Mouse (Mus musculus) mature B cell (primary cell): Measurements from ENCODE around the gene Yju2.

ENCODE experiments used
- in situ Hi-C: fragments of 300-500 bp; cut with MboI; formaldehyde crosslinking; loops from 2 replicates; pipeline ENCODE4 v1.14.3; 2019

Gene Yju2

DNA sequence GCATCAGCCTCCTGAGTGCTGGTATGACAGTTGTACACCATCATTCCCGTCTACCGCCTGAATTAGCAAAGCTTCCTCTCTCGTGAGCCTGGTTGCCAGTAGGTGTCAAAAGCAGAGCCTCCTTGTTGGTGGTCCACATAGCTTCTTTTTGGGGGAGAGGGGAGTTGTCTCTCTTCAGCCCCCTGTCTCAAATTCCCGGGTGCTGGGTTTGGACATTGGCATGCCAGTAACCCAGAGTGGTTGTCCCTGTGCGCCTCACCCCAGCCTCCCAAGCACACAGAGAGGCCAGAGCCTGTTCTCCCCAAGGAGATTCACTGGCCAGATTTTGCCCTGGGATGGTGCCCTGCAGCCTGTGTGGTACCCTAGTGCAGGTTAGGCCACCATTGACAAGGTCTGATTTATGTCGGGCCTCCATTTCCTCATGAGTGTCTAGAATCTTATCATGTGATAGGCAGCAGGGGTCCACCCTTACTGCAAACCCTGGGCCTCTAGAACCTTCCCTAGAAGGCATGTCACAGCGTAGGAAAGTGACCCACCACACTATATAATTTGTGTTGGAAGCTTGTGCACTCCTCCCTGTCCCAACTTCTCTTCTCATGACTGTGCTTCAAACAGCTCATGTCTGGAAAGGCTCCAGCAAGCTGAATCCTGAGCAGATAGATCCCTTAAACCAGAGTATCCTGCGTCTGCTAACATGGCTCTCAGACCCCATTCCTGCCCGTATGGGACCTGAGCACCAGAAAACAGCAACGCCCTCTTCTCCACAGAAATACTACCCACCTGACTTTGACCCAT lies 1.2 kb downstream of the Yju2 start:
- in situ Hi-C loops, result loop anchor here (25.0 kb wide), 1 partner anchor 248 kb away; the partner anchor contains the start of gene Pot1b

DNA sequence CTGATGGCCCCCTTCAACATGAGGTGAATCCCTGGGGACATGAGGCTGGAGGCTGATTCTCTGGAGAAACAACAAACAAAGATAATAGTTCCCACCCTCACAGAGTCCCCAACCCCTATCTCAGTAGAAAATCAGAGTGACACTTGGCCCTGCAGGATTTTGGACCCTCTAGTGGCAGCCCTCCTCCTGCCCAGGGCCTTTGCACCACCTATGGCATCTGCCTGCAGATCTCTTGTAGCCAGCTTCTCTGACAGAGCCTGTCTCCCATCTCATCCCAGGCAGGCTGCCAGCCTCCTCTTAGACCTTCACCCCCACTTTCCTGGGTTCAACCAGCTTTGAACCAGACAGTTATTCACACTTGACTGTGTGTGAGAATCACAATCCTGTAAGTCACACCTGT lies 1.9 kb downstream of the Yju2 start:
- in situ Hi-C loops, result loop anchor here (25.0 kb wide), 1 partner anchor 248 kb away; the partner anchor contains the start of gene Pot1b

DNA sequence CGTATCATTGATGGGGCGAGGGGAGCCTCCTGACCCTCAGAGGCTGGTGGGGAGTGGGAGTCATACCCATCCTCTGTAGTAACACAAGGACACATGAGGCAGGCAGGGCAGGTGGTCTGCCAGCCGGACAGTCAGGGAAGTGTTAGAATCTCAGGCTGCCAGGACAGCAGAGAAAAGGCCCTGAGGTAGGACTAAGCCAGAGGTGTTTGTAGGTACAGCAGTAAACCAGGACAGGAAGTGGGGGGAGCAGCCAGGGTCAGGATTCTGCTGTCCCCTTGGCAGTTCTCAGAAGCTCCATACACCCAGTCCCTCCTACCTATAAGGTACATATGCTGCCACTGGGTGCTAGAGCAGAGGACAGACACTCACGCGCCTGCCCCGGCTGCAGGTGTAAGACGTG lies 2.7 kb downstream of the Yju2 start:
- in situ Hi-C loops, result loop anchor here (25.0 kb wide), 1 partner anchor 249 kb away; the partner anchor contains the start of gene Pot1b

DNA sequence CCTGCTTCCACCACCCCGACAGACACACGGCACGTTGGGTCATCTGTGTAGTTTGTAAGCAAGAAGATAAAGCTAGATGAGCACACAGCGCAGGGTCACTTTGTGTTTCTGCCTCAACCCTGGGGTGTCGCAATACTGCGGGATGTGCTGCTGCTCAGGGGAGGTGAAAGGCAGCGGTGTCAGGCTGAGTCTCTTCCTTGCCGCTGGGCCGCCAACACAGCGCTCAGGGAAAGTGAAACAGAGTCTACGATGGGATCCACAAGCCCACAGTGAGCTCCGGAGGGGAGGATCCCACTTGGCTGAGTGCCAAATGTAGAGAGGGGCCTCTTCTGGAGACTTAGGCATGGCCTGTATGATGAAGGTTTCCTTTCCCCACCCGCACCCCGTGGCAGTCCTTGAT lies 4.3 kb downstream of the Yju2 start:
- in situ Hi-C loops, result loop anchor here (25.0 kb wide), 1 partner anchor 251 kb away; the partner anchor contains the start of gene Pot1b

DNA sequence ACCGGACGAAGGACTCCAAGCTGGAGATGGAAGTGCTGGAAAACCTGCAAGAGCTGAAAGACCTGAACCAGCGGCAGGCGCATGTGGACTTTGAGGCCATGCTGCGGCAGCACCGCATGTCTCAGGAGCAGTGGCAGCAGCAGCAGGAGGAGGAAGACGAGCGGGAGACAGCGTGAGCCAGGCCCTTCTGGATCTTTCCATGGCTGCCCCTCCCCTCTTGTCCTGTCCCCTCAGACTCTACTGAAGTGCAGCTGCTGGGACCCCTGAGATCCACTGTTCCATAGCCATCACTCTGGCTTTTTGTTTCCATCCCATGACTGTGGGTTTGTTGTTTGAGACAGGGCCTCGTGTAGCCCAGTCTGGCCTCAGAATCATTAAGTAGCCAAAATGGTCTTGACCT lies 5.6 kb downstream of the Yju2 start:
- in situ Hi-C loops, result loop anchor here (25.0 kb wide), 1 partner anchor 252 kb away; the partner anchor contains the start of gene Pot1b

DNA sequence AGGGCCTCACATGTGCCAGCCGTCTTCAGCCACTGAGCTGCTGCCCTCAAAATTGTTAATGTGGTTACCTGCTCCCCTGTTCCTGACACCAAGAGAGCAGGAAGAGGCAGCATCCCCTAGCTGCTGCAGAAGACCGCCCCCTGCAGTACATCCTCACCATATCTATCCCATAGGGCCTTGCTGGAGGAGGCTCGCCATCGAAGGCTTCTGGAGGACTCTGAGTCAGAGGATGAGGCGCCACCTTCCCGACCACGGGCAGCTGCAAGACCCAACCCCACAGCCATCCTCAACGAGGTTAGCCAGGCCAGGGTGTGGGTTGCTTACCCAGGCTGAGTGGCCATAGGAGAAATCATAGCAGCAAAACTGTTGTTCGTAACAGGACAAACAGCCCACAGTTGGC lies 6.1 kb downstream of the Yju2 start:
- in situ Hi-C loops, result loop anchor here (25.0 kb wide), 1 partner anchor 253 kb away; the partner anchor contains the start of gene Pot1b

DNA sequence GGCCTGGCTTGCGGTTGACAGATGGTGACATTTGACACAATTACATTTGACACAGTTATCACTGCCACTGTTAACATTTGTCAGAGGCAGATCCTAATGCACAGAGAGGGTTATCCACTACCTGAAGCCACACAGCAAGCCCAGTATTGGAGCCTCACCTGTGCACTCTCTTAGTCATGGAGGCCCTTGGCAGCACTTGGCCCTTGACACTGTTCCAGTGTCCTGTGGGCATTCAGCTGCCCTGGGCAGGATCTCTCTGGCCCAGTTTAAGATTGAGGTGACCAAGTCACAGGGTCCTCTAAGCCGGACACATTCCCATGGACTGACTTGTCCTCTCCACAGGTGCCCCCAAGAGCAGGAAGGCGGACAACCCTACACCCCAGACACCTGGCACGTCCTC lies 8.3 kb downstream of the Yju2 start:
- in situ Hi-C loops, result loop anchor here (25.0 kb wide), 1 partner anchor 255 kb away; the partner anchor contains the start of gene Pot1b

DNA sequence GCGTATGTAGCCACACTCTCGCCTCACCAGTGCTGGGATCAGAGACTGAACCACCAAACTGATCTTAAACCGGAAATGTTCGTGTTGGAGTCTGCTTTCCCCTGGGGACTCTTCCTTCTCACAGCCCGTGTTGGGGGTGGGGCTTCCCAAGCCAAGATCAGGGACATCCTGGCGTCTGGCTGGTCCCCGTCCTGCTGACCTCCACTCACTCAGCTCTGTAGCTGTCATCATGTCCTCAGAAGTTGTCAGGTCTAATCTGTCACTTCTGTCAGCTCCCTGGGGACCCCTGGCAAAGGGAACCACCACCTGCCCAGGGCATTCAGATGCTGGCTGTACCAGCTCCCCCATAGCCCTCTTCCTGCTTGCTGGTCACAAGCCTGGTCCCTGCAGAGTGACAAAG lies 9.3 kb downstream of the Yju2 start:
- in situ Hi-C loops, result loop anchor here (25.0 kb wide), 1 partner anchor 256 kb away; the partner anchor contains the start of gene Pot1b

DNA sequence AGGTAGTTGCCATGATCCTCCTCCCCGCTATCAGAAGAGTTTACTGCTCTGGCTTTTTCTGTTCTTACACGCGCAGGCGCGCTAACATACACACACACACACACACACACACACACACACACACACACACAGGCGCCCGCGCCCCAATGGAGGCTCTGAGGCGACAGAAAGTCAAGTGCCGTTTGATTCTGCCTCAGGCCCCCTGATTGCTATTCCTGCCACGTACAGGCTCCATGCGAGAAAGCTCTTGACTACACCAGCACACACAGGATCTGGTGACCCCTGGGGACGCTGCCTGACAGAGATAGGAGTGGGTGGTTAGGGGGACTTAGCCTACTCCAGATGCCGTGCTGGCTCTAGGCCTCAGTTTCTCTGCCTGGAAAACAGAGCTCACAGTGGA lies 10.7 kb downstream of the Yju2 start:
- in situ Hi-C loops, result loop anchor here (25.0 kb wide), 1 partner anchor 257 kb away; the partner anchor contains the start of gene Pot1b

DNA sequence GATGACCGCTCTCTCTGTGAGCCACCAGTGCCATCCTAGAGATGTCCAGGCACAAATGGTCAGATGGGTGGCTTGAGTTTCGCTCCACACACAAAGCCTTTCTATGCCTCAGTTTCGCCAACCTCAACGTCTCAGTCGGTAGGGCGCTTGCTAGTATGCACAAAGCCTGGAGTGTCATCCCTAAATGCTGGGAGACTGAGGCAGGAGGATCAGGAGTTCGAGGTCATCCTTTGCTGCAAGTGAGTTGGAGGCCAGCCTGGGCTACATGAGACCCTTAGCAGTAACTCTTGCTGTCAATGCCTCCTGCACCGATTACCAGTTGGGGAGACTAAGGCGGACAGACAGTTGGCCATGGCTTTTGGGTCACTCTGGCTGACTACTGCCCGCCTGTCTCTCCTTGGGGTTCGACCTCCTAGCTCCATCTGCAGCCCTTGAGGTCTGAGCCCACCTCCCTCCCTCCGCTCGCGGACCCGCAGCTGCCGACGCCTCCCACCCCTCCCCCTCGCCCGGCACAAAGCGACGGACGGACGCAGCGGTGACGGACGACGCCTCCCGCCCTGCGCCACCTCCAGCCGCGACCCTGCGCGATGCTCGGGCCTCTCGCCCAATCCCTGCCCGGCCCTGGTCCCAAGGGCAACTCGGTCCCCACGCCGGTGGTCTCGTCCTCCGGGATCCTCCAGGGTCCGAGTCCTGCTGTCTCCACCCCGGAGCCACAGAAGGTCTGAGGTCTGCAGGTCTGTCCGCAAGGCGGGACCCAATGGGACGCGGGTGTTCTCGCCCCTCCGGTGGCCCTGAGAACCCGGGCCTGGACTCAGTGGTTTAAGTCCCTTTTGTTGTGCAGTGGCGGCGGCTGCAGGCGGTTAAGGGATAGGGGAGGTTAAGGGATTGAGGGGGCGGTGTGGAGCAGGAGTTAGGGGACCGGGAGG lies 11.3 kb downstream of the Yju2 start, which contains the start of gene Shd:
TSS of gene Shd (plus strand) at position 502 of the 926 bp plus-strand sequence.
- in situ Hi-C loops, result loop anchor here (25.0 kb wide), 1 partner anchor 258 kb away; the partner anchor contains the start of gene Pot1b

DNA sequence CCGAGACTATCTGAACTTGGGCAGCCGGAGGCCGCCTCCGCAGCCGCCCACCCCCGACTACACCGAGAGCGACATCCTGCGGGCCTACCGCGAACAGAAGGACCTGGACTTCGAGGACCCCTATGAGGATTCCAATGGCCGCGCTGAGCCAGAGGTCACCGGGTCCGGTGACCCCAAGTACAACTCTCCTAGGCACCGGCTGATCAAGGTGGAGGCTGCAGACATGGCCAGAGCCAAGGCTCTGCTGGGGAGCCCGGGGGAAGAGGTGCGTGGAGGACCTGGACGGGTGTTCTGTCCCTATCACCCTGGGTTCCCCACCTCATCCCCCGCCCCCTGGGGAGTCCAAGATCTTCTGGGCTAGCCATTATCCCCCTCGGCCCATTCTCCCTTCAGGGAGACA lies 12.6 kb downstream of the Yju2 start:
- in situ Hi-C loops, result loop anchor here (25.0 kb wide), 1 partner anchor 259 kb away; the partner anchor contains the start of gene Pot1b

DNA sequence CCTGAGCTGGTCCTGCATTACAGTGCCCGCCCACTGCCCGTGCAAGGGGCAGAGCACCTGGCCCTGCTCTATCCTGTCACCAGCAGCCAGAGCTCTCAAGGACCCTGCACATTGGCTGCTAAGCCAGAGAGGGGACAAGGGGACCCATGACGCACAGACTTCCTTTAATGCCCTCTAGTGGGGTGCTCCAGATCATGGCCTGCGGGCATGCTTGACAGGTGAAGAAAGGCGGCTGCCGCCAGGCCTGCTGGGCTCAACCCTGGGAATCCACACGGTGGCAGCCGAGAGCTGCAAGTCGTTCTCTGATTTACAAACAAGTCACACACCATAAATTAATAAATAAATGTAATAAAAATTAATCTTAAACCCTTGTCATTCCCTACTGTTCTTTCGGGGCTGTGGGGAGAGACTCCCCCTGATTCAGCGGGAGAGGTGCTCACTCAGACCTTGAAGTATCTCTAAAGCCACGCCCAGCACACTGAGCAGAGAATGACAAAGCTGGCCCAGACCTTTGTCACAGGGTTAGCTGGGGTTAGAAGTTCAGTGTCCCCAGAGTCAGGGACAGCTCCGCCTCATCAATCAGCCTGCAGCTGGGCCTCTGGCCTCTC lies 17.5 kb downstream of the Yju2 start:
- in situ Hi-C loops, result no loop called here

DNA sequence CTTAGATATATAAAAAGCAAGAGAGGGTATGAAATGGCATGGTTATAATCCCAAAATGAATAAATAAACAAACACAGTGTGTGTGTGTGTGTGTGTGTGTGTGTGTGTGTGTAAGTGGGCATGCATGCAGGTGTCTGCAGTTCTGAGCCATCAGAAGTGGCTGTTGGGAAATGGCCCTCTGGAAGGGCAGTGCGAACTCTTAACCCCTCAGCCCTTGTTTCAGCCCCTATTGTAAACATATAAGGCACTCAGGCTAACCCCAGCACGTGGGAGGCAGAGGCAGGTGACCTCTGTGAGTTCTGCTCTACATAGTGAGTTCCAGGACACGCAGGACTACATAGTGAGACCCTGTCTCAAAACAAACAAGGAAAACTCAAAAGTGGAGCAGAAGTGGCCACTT lies 18.4 kb downstream of the Yju2 start:
- in situ Hi-C loops, result no loop called here

DNA sequence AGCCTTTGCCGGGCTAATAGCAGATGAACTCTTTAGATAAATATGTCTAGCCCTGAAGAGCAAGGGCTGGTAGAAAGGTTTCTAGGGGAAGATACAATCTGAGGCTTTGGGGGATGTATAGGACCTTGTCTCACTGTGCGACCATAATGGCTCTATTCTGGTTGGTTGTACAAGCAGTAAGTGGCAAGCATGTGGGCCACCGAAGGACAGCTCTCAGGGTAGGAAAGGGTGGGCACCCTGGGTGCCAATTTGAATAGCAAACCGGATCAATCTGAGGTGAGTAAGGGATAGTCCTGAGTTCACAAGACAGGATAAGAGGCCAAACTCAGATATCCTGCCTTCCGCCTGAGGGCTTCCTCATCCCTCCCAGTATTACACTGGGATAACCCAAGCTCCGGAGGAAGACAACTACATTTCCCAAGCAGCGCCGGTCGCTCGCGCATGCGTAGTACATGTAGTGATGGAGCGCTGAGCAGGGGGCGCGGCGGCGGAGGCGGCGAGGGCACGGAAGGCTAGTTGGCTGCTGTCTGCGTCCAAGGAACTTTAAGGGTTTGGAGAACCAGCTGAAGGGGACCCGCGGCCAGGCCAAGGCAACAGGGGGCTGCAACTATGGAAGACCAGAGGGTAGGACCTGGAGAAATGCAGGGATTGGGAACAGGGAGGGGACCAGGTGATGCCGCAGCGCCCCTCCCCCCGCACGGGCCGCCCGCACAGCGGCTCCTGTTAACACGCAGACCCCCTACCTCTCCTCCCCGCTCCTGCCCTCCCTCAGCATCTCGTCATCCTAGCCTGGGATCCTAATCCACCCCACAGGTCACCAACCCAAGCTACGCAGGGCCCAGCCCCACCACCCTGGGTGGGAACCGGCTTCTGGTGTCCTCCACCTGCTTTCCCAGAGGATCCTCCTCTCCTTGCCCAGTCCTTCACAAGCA lies 27.4 kb downstream of the Yju2 start, which contains the start of gene Fsd1:
TSS of gene Fsd1 (plus strand) at position 480 of the 932 bp plus-strand sequence.
- in situ Hi-C loops, result no loop called here

DNA sequence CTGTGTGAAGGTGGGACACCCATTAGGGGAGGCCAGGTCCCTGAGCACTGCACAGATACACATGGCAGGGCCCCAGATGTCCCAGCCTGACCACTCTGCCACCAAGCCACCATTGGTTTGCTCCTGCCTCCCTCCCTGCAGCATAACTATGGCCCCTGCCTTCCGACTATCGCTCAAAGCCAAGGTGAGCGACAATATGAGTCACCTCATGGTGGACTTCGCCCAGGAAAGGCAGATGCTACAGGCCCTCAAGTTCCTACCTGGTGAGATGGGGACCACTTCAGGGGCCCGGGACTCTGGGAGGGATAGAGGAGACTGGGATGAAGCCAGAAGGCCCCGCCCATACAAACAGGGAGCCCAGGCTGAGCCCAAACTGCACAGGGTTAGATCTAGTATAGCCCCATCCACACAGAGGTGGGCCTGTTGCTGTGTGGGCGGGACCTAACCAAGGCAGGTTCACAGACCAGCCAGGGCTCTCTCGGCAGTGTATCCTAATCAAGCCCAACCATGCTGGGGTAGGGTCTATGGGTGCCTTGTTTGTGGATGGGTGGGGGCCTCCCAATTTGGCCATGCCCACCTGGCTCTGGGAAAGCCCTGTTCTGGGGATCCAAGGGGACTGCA lies 31.5 kb downstream of the Yju2 start:
- in situ Hi-C loops, result no loop called here

DNA sequence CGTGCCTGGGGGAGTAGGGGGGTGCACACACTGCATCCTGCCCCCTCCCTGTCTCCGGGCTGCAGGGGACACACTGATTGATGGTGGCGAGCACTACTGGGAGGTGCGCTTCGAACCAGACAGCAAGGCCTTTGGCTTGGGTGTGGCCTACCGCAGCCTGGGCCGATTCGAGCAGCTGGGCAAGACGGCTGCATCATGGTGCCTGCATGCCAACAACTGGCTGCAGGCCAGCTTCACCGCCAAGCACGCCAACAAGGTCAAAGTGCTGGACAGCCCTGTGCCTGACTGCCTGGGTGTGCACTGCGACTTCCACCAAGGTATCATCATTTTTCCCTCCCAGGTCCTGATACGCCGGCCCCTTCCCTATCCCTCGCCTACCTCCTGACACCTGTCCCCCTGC lies 37.1 kb downstream of the Yju2 start:
- in situ Hi-C loops, result no loop called here

DNA sequence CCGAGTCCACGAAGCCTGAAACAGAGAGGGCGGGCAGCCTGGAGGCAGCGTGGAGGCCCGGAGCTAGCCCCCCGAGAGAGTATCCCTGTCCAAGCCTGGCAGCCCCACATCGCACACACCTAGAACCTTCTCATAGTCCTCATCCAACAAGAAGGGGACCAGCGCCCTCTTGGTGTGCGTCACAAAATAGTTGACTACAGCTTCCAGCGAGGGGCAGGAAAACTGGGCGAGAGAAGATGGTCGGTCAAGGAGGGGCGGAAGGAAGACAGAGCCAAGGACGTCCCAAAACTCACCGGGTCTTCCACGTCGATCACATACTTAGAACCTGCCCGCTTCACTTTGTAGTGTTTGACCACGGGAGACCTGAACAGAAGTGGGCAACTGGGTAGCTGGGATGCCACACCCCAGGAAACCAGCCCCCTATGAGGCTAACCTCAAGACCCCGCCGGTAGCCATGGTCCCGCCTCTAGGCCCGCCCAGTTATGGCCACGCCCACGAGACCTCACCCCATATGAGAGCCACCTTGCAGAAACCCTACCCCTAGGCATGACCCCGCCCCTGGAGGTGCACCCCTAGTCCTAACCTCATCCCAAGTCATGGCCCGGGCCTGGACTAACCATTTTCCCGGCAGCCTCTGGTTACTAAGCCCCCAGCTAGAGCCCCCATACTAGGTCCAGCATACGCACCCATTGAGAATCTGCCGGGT lies 41.0 kb downstream of the Yju2 start:
- in situ Hi-C loops, result no loop called here

DNA sequence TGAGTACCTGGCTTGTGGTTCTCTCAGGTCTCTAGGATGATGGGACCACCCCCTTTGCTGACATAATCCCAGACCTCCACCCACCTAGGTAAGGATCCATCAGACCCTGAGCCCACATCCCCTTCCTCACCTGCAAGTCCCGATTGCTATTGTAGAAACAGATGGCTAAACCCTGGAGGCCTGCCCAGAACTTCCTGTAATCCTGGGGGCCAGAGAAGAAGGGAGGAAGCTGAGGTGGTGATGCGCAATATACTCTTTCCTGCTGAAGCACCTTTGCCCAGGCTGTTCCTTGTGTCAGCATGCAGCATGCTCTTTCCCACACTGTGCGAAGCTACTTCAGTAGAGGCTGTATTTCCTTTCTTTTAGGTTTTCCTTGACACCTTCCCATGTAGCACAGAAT lies 44.1 kb downstream of the Yju2 start:
- in situ Hi-C loops, result no loop called here

DNA sequence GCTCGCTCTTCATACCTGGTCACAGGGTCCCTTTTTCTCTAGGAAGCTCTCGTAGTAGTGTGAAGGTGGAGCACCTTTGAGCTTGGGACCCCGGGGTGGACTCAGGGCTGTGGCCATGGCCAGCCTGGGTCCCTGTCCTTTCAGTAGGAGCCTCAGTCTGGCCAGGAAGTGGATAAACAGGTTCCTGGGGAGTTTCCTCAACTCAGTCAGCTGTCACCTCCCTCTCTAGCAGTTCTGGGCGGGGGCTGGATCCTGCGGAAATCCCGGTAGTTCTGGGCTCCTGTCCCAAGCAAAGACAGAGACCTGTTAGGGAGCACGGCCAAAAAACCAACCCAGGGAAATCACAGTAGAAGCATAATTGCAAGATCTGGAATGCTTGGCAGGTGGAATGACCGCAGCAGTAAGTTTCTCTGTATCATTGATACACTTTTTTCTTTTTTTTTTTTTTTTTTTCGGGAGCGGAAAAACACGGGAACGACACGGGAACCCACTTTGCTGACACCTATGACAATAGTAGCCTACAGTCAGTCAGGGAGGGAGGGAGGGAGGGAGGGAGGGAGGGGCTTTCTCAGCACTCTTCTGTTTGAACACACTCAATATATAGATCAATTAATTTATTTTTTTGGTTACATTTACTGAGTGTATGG lies 46.6 kb downstream of the Yju2 start, which contains the start of the genes Stap2 and Mpnd:
TSS of gene Stap2 (minus strand) at position 170 of the 647 bp plus-strand sequence.
TSS of gene Mpnd (plus strand) at position 297 of the 647 bp plus-strand sequence.
- in situ Hi-C loops, result no loop called here
